Mouse (Mus musculus) stomach, postnatal 0 days (tissue): Measurements from ENCODE around the gene Cfap126. TPM values are rescaled to one million over a fixed set of nuclear protein-coding genes. Genes with fewer than 3 reads are reported as not detected.
A peak's percentile ranks its signal among the peaks of the same experiment; 100 is the strongest.

Experiments used
- ATAC-seq: fragments of 200-750 bp; cut with Nextera tagmentation; 2 replicates; pipeline ENCODE4 v1.8.0; 2017; ENCODE audit not compliant: low FRiP score, low TSS enrichment
- DNase-seq: peaks from one replicate; pipeline ENCODE4 v3.0.0-alpha.2; 2016; ENCODE audit warnings: low spot score
- H3K27ac ChIP-seq: fragments of 300-500 bp; sonication (generic); replicated peaks from 2 replicates; pipeline ENCODE4 v1.5.1; 2014; ENCODE audit warnings: mild to moderate bottlenecking, control low read depth
- H3K27me3 ChIP-seq: fragments of 300-500 bp; sonication (generic); 2 replicates; pipeline ENCODE4 v1.6.1; 2014; ENCODE audit warnings: low read length; ENCODE audit not compliant: control insufficient read depth, insufficient read depth
- H3K36me3 ChIP-seq: fragments of 300-500 bp; sonication (generic); 2 replicates; pipeline ENCODE4 v1.6.1; 2014; ENCODE audit warnings: low read length, mixed read lengths; ENCODE audit not compliant: control insufficient read depth, insufficient read depth
- H3K4me1 ChIP-seq: fragments of 300-500 bp; sonication (generic); replicated peaks from 2 replicates; pipeline ENCODE4 v1.6.1; 2014; ENCODE audit warnings: antibody characterized with exemption; ENCODE audit not compliant: control insufficient read depth, insufficient read depth
- H3K4me2 ChIP-seq: fragments of 300-500 bp; sonication (generic); replicated peaks from 2 replicates; pipeline ENCODE4 v1.6.1; 2014; ENCODE audit warnings: low read depth, mild to moderate bottlenecking, control low read depth, moderate library complexity
- H3K4me3 ChIP-seq: fragments of 300-500 bp; sonication (generic); 2 replicates; pipeline ENCODE4 v1.5.1; 2014; ENCODE audit warnings: low read depth, low read length, control low read depth
- H3K9ac ChIP-seq: fragments of 300-500 bp; sonication (generic); 2 replicates; pipeline ENCODE4 v1.6.1; 2014; ENCODE audit warnings: mild to moderate bottlenecking, low read length, control low read depth, mixed read lengths
- H3K9me3 ChIP-seq: fragments of 300-500 bp; sonication (generic); 2 replicates; pipeline ENCODE4 v1.6.1; 2016; ENCODE audit warnings: low read length; ENCODE audit not compliant: control insufficient read depth
- CTCF ChIP-seq: IDR thresholded peaks from 2 replicates; pipeline ENCODE4 v1.5.1; 2016; ENCODE audit warnings: antibody characterized with exemption, low read depth, mild to moderate bottlenecking, moderate library complexity
- EP300 ChIP-seq: optimal IDR thresholded peaks from 2 replicates; pipeline ENCODE3; 2016; ENCODE audit warnings: antibody characterized with exemption
- WGBS: fragments of 180-500 bp; shearing (Covaris S2); extraction: QIAGEN DNeasy Blood & Tissue Kit; methylation state at CpG from one replicate; pipeline ENCODE4 v1.1.7; 2014; 5-methylcytosine and 5-hydroxymethylcytosine counted together
- polyA plus RNA-seq: library from polyadenylated mRNA; unstranded; fragments of >200 nt; fragmentation: Nextera tagmentation; extraction: Ambion mirVana; gene quantifications from 2 replicates; pipeline ENCODE4 v1.2.1, GENCODE M21; 2015

Cfap126 gene
- polyA plus RNA-seq, 1 experiment from 2014 or later: 3.7 TPM

- Histone ChIP-seq H3K9ac (peak overlapping the region; percentile 90), H3K9me3 (no peaks in the 10 kb centered on the region), H3K27ac (peak overlapping the region; percentile 74), H3K27me3 (no peaks in the 10 kb centered on the region), H3K4me3 (peak overlapping the region; percentile 88), H3K36me3 (no peaks in the 10 kb centered on the region), H3K4me1 (0 out of 2 replicates have a peak, but pooled peaks cover 2% of the 10 kb centered on the region), H3K4me2 (peak overlapping the region; percentile 90)
- 3% methylated on average over 18 of the region's 18 CpGs for WGBS
- ATAC-seq (0 out of 2 replicates have a peak, but pooled peaks have one; percentile 27), DNase-seq (no peak)
- TF ChIP-seq EP300: no peak
- TF ChIP-seq CTCF: no peak
These were observed 37.2 kb downstream of the Cfap126 start for GRCm38 (mm10) chr1:171150838-171151391.

- 71% methylated on average over 4 of the region's 4 CpGs for WGBS
- no peak for DNase-seq
- TF ChIP-seq EP300: no peak
- TF ChIP-seq CTCF: no peak
These were observed 38.2 kb downstream of the Cfap126 start for GRCm38 (mm10) chr1:171151966-171152365.

GRCm38 (mm10) chr1:171156644-171157043 lies 42.9 kb downstream of the Cfap126 start:
- H3K27me3 ChIP-seq: no peaks in the 10 kb centered on the region
- TF ChIP-seq EP300: no peak
- no peak for TF ChIP-seq CTCF
- no peaks in the 10 kb centered on the region for H3K9me3 ChIP-seq
- no peak for ATAC-seq
- H3K4me3 ChIP-seq: no peak overlapping the region
- H3K4me2 ChIP-seq: no peak overlapping the region
- WGBS: 48% methylated on average over 3 of the region's 3 CpGs
- H3K36me3 ChIP-seq: no peaks in the 10 kb centered on the region
- no peaks in the 10 kb centered on the region for H3K4me1 ChIP-seq
- DNase-seq: no peak
- no peak overlapping the region for H3K27ac ChIP-seq
- H3K9ac ChIP-seq: no peak overlapping the region

More at GRCm38 (mm10) chr1:171151966-171152365, 38.2 kb downstream of the Cfap126 start:
- Histone ChIP-seq H3K27me3 (no peaks in the 10 kb centered on the region), H3K4me1 (0 out of 2 replicates have a peak, but pooled peaks cover 2% of the 10 kb centered on the region), H3K4me3 (no peak overlapping the region), H3K4me2 (no peak overlapping the region), H3K9me3 (no peaks in the 10 kb centered on the region), H3K27ac (no peak overlapping the region), H3K36me3 (no peaks in the 10 kb centered on the region), H3K9ac (no peak overlapping the region)
- ATAC-seq: no peak

GRCm38 (mm10) chr1:171157965-171158364 lies 44.2 kb downstream of the Cfap126 start:
- Histone ChIP-seq H3K4me3 (no peak overlapping the region), H3K27ac (no peak overlapping the region), H3K27me3 (no peaks in the 10 kb centered on the region), H3K4me1 (no peaks in the 10 kb centered on the region), H3K9ac (no peak overlapping the region), H3K9me3 (no peaks in the 10 kb centered on the region), H3K4me2 (no peak overlapping the region), H3K36me3 (no peaks in the 10 kb centered on the region)
- no peak for DNase-seq
- TF ChIP-seq CTCF (no peak), EP300 (no peak)
- no peak for ATAC-seq

GRCm38 (mm10) chr1:171159485-171159975 lies 45.8 kb downstream of the Cfap126 start:
- H3K4me2 ChIP-seq: peak overlapping the region; percentile 51
- 6% methylated on average over 15 of the region's 15 CpGs for WGBS

GRCm38 (mm10) chr1:171162526-171162925 lies 48.8 kb downstream of the Cfap126 start:
- H3K4me3 ChIP-seq: no peak overlapping the region
- DNase-seq (no peak), ATAC-seq (no peak)
- no peaks in the 10 kb centered on the region for H3K27me3 ChIP-seq
- H3K4me2 ChIP-seq: no peak overlapping the region
- no peaks in the 10 kb centered on the region for H3K36me3 ChIP-seq
- no peaks in the 10 kb centered on the region for H3K9me3 ChIP-seq
- no peak for TF ChIP-seq CTCF
- no peak for TF ChIP-seq EP300
- H3K4me1 ChIP-seq: no peaks in the 10 kb centered on the region
- H3K9ac ChIP-seq: no peak overlapping the region
- WGBS: 87% methylated on average over 3 of the region's 3 CpGs
- H3K27ac ChIP-seq: no peak overlapping the region

More at GRCm38 (mm10) chr1:171159485-171159975, 45.8 kb downstream of the Cfap126 start:
- peak overlapping the region; percentile 21; the same call in 1 of the 2 replicates for H3K4me3 ChIP-seq
- H3K27me3 ChIP-seq: no peaks in the 10 kb centered on the region
- H3K27ac ChIP-seq: no peak overlapping the region
- ATAC-seq (peak; percentile 74), DNase-seq (peak; percentile 71)
- TF ChIP-seq EP300: no peak
- peak; percentile 63 for TF ChIP-seq CTCF
- H3K36me3 ChIP-seq: no peaks in the 10 kb centered on the region
- no peaks in the 10 kb centered on the region for H3K9me3 ChIP-seq
- H3K4me1 ChIP-seq: no peaks in the 10 kb centered on the region
- 0 out of 2 replicates have a peak overlapping the region, but pooled peaks have one; percentile 18 for H3K9ac ChIP-seq
